Mouse (Mus musculus) layer of hippocampus, adult 9-10 months (tissue): ENCODE data around the gene Rad52.
A peak's percentile ranks its signal among the peaks of the same experiment; 100 is the strongest.

ENCODE experiments used
- DNase-seq: peaks from one replicate; pipeline ENCODE4 v3.0.0; 2022; ENCODE audit warnings: low spot score

Rad52 gene

GRCm38 (mm10) chr6:119902204-119903080 is at the start of gene Rad52:
Rad52 (plus strand) TSS chr6:119902698.
- peak; percentile 77 for DNase-seq

DNA sequence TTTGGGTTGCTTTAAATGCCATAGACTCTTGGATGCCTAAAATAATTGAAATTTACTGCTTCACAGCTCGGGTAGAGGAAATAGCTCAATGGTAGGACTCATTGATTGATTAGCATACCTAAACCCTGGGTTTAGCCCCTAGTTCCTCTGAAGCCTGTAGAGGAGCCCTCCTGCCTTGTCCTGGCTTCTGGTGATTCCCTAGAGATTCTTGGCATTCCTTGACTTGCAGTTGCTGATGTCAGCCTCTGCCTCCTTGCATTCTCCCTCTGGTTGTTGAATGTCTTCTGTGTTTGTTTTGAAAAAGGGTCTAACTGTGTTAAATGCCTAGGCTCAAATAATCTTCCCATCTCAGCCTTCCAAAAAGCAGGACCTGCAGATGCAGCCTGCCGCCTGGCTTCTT is 48.3 kb upstream of the Rad52 start:
- no peak for DNase-seq

GRCm38 (mm10) chr6:119855471-119855870 is 47.0 kb upstream of the Rad52 start:
- DNase-seq, result no peak

GRCm38 (mm10) chr6:119860236-119860635 is 42.3 kb upstream of the Rad52 start:
- DNase-seq, result no peak

DNA sequence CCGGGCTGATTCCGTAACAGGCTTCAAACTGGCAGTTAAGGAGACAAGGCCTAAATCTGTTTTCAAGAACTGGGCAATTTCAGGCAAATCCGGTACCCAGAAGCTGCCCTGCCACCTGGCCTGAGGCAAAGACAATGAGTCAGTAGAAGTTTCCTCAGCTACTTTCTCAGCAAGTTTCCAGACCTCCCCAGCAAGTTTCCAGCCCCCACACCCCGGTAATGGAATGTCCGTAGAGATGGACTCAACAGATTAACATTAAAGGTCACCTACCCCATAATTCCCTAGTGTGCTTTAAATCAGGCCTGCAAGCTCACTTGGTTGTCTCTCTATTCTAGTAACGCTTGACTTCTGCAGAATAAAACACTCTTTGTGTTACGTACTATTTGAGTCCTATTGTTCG is 41.0 kb upstream of the Rad52 start:
- no peak for DNase-seq

DNA sequence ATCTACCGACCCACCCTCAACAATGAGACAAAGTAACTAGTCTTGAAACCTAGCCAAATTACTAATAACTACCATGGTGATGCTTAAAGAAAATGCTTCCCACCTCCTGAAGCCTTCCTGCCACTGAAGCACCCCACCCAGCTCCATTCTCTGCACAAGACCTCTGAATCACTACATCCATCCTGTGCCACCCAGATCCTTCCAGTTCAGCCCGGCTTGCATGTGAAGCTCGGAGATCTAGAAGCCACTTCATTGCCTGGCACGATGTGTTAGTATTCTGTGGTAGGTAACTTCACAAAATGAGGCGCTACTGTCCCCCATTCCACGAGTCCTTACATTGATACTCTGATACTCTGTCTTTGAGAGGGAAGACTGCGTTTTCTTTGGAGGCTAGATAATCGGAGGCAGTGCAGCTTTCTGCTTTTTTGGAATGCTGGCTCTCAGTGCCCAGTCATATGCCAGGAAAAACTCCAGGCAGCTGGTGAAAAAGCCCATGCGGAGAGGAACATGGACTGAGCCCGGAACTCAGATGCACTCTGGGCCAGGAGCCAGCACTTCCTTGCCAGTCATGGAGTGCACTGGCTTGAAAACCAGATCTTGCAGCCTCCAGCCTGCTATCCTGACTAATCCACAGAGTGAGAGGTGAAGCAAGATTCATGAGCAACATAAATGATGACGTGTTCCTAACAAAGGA is 38.0 kb upstream of the Rad52 start:
- DNase-seq, result peak; percentile 81

DNA sequence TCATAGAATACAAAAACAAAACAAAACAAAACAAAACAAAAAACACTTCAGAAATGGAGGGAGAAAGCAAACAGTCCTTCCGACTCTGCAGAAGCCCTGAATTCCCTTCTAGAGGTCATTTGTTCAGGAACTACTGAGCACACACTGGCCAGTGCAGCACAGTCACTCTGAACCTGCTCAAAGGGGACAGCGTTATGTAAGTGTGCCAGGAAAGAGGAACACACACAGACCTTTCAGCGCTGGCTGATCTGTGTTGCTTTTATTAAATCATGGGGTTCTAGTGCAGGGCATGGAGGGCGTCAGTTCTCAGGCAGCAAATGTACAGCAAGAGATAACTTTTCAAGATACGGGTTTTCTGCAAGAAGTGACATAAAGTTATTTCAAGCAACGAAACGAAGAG is 19.3 kb upstream of the Rad52 start:
- DNase-seq, result no peak

DNA sequence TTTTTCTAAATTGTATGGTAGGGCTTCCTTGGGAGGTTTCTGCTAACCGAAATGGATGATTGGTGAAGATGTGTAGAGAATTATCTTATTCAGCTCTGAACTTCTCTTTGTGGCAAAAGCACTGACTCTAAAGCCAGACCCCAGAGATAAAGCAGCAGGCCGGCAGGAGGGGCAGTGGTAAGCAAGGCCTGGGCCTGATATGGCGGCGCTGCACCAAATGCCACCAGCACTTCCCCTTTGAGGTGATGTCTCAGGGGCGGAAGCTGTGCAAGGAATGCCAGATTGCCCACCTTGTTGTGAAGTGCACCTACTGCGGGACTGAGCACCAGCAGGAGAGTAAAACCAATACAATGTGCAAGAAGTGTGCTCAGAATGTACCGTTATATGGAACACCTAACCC is 9.8 kb upstream of the Rad52 start:
- DNase-seq, result no peak

DNA sequence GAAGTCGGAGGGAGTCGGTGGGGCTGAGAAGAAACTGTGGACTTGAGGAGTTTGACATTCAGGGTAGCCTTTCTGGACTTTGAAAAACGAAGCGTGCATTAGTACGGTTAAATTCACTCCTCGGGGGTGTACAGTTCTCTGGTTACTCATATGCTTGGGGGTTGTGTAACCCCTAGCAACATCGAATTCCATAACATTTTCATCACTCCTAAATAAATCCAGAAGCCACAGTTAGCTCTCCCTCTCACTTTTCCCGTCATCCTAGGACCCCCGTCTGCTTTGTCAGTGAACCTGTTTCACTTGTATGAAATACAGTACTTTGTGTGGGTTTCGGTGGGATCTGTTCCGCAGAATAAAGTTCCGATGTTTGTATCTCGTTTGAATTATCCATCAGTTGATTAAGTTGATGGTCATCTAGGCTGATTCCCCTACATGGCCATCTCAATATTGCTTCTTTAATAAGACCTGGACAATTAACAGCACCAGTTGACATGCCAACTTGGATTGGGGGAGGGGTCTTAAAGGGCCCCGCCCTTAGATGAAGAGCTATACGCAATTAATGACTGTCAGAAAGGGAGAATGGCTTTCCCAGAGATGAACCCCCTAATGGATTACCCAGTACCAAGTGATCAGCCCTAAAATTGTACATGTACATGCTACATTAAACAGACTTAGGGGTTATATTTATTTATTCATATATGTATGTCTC is 737 bp downstream of the Rad52 start:
- DNase-seq, result no peak

DNA sequence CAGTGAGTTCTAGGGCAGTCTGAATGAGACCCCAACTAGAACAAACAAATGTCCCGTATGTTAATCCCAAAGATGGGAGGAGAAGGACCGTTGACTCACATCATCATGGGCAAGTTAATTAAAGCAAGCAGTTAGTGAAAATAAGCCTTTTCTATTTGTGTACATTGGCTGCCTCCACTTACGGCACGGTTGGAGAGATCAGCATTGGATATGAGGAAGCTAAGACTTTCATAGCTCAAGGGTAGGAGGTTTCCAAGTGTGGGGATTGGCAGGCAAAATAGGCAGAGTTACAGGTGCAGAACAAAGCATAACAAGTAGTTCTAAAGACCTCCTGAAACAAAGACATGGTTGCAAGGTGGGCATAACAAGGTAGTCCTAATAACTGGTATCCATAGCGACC is 3.0 kb downstream of the Rad52 start:
- DNase-seq, result no peak

DNA sequence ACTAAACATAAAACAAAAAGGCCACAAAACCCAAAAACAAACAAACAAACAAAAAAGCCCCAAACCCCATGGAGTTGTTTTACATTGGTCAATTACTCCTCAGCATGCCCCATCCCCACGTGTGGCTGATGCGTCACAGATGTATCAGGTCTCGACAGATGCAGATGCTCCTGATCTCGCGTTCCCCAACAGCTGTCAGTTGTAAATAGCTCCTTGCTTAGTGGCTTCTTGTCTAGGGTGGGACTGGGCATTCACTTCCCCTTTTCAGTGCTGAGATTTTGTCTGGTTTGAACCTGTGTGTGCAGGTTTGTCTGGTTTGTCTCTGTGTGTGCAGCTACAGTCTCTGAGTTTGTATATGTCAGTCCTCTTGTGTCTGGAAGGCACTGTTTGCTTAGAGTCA is 9.5 kb downstream of the Rad52 start:
- DNase-seq, result no peak

DNA sequence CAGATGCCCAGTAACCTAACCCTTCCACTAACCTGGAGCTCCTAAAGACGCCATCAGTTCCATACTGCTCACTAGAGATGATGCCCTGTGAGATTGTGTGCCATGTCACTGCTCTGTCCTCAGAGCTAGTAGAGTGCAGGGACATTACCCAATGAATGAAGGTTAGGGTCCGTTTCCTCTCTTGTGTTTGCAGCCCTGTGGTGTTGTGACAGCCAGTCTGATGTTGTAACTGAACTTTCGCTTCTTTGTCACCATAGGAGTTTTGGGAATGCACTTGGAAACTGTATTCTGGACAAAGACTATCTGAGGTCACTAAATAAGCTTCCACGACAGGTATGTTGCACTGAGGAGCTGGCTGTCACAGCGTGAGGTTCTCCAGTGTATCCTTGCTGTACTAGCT is 13.2 kb downstream of the Rad52 start:
- DNase-seq, result no peak

DNA sequence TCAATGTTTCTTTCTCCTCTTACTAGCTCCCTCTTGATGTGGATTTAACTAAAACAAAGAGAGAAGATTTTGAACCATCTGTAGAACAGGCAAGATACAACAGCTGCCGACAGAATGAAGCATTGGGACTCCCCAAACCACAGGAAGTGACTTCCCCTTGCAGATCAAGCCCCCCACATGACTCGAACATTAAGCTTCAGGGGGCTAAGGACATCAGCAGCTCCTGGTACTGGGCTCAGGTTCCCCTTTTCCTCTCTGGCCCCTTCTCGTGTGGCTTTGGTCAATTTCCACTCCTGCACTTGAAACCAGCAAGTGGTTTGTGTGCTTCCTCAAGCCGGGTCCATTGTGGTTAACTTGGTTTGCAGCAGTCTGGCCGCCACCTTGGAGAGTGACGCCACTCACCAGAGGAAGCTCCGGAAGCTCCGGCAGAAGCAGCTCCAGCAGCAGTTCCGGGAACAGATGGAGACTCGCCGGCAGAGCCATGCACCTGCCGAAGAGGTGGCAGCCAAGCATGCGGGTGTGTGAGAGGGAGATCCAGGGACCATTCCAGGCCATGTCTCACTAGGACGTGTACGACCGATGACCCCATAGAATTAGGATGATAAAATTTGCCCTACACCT is 16.2 kb downstream of the Rad52 start:
- DNase-seq, result no peak

- no peak for DNase-seq
Measured at GRCm38 (mm10) chr6:119922136-119922535, 19.6 kb downstream of the Rad52 start.

DNA sequence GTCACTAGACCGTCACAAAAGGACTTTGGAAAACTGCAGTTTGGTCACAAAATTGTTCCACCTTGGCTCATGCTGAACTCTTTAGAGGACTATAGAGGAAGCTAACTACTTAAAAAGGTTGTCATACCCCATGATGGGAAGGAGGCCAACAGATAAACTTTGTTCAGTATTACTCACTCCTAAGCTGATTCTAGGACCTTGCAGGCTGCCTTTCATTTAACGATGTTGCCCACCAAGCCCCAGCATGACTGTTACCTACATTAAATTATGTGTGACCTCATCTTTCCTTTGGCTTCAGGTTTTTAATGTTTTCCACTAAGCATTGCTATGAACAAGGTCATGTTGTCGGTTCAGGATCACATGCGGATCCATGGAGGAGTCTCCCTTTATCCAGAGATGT is 20.0 kb downstream of the Rad52 start:
- DNase-seq, result no peak

DNA sequence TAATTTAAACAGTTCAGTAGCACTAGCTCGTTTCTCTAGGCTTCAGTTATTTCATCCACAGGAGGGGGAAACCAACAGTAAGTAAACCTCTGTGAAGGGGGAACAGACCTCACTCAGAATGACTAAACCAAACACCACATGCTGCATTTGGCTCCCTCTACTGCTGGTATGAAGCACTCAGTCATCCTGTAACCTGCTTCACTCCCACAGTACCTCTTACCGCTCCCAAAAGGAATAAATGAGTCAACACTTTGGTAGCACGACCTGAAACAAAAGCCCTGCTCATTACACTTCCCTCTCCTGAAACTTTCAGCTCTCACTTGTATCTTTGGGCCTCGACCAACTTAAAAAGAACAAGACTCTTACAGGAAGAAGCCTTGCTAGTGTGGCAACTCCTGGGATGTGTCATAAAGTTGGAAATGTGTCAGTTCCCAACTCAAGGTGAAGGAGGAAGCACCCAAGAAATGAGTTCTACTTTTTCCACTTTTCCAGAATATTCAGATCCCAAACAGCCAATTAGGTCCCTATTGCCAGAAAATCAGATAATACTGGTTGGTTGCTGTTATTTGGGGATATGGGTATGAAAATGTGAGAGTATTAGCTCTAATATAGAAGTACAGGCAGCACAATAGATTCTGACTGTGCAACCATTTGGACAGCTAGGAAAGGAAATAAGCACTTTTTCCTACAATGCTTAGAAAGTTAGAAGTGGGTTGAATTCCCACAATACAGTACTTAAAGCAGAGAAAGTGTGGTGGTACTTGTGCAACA is 21.9 kb downstream of the Rad52 start:
- peak; percentile 24 for DNase-seq
